Mouse (Mus musculus): ENCODE results near the gene Stk38l. TPM values are rescaled to one million over a fixed set of nuclear protein-coding genes. Genes with fewer than 3 reads are reported as not detected.
A peak's percentile ranks its signal among the peaks of the same experiment; 100 is the strongest.
"Not testable (repeated sequence)": the region's sequence is repeated elsewhere in the genome, so short reads cannot be mapped to it uniquely, and the experiment has no call there.

Stk38l gene
- polyA plus RNA-seq, 2 experiments from 2014 or later = 18.7 to 19.9 TPM

DNA sequence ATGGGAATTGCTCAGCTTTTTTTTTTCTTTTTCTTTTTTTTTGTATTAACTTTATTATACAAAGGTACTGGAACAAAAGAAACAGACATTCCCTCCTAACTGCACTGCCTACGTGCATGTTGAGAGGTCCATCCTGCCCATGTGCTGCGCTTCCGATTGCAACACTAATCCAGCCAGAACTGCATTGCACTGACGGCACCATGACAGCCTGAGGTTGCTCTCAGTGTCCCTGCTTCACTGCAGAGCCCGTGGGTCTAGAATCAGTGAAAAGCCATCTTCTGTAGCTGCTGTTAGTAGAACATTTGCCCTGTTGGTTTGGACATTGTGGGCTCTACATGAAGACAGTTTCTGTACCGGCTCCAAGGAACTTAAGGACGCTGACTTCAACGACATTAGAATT lies 51.1 kb downstream of the Stk38l start:
- ATAC-seq = not testable (repeated sequence)

DNA sequence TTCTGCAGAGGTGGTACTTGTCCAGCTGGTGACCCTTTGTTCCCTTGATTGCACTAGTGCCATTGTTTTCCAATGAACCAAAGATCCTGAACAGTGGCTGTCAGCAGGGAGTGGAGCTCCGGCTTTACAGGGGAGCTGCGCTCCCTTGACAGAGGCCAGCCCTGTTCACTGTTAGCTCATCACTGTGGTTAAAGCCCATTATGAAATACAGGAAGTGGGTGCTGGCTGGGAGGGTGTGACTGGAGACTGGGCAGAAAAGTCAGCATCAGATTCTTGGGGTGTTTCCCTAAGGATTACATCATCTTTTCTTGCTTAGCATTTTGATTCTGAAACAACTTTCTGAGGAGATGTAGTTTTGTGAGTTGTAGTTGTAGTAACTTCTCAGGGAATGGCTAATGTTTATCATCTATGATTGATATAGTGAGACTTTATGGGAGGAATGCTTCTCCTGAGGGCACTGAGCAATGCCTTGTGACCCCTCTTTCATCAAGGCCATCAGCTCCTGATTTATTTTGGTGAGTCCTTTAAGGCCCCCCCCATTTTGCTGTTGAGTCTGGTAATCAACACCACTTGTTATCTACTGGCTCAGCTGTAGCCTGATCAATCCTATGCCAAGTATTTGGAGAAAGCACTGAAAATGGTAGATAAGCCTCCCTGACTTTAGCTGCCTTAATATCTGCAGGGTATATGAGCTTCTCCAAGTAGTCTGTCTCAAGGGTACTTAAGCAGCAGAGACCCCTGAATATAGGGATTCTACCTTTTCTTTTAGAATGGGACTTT lies 52.0 kb downstream of the Stk38l start:
- peak; percentile 89 for ATAC-seq

DNA sequence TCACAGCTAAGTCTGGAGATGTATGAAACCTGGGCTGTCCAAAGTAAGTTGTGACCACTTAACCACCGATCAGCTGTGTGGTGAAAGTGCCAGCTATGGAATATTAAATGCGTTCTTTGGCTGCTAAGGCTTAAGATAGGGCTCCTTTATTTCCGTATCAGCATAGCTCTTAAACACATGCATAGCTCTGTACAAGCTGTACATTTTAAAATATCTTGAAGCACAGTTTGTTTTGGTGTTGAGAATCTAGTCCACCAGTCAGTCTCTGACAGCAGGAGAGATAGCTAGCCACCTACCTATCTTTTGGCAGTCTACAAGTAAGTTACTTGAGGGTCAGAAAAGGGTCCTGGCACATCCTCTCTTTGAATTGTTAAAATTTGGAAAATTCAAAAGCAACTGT lies 53.3 kb downstream of the Stk38l start:
- no peak for ATAC-seq

DNA sequence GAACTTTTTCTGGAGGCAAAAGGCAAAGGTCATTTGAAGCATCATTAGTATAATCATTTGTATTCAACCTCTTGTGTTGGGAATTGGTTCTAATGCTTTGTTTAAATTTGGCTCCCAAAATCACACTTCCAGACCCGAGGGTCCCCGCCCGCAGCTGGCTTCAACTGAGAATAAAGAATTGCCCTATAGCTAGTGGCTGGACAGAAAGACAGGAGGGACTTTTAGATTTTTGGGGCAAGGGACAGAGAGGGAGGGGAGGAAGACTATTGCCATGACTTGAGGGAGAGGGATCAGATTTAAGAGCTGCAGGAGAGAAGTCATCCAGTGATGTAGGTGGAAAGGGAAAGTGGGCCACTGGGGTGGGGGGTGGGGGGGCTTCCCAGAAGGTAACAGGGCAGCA lies 56.8 kb downstream of the Stk38l start:
- ATAC-seq = no peak

DNA sequence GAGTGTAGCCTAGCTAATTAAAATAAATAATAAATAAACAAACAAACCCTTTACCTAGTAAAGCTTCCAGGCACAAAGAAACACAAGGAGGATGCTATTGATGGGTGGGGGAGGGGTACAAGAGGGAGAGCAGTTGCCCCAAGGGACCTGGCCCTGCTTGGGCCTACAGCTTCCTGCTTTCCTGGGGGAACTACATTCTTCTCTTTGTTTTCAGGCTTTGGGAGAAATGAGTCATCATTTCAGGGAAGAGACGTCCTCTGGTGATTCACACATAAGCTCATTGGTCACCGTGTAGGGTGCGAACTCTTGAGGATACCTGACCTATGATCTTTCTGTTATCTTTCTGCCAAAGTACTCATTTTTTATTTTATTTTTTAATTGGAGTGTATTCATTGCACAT lies 68.7 kb downstream of the Stk38l start:
- no peak for ATAC-seq

DNA sequence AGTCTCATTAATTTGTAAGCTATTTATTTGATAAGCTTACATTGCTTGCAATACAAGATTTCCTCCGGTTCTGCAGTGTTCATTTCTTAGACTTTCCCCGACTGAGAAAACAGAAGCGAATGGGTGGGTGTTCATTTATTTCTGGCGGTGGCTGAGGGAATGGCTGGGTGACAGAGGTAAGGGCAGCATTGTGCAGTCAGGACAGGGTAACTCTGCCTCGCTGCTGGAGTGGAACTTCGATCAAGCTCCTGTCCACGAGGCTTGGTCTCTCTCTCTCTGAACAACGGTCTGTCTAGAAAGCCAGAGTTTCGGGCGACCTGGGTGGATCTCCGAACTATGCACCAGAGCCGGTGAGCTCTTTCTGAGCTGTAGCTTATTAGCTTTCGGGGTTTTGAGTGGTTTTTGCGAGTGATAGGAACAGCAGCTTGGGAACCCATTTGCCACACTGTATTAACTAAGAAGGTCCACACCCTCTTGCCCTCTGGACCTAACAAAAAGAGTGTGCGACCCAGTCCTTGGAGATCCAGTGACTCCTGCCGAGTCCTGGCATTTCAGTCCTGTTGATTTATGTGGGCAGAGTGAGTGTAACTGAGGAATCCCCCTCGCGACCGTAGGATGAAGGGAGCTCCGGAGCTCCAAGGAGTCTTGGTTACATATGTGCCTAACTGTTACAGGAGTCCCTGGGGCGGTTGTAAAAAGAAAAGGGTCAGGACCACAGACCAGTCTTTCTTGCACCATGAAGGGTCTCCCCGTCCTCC lies 70.5 kb downstream of the Stk38l start:
- no peak for ATAC-seq

DNA sequence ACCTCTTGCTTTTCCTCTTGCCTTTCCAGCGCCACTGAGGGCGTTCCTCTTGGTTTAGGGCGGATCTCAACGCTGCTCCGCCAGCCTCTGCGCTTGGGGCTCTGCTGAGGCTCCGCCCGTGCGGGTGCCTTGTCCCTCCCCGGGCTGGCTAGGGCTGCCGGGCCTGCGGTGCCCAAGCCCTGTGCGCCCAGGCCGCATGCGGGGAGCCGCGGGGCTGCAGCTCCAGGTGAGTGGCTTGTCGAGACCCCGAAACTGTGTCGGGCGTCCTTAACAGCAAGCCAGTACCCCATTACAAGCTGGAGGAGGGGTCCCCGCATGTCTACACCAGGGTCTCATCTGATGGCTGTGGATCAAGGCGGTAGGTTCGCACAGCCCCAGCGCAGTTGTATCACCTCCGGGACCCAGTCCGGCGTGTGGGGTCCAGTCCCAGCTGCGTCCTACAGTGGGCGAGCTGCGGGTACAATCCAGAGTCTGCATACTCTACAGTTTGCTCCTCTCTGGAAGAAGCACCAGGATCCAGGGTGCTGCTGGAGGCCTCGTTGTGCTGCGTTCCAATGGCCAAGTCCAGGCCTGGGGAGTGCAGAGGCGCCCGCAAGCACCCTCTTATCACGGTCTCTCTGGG lies 71.2 kb downstream of the Stk38l start, which contains the start of gene Arntl2:
Gene Arntl2, plus strand, starts transcription at position 132 of the 622 bp plus-strand sequence.
- ATAC-seq = no peak

DNA sequence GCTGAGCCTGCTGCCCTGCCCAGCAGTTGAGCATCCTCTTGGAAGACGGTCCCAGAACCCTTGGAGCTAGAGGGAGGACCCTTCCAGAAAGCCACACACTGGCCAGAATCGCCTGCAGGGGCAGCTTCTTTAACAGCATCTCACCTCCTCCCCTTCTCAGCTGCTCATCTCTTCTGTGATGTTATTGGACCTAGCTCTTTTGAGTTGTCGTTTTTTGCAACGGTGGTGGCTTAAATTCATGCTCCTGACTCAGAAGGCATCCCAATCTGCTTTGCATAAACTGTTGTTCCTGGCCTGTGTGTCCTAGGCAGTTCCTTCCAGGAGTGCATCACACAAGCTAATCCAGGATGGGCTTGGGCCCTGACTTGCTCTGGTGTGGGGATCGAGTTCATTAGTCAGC lies 72.7 kb downstream of the Stk38l start:
- ATAC-seq = no peak

DNA sequence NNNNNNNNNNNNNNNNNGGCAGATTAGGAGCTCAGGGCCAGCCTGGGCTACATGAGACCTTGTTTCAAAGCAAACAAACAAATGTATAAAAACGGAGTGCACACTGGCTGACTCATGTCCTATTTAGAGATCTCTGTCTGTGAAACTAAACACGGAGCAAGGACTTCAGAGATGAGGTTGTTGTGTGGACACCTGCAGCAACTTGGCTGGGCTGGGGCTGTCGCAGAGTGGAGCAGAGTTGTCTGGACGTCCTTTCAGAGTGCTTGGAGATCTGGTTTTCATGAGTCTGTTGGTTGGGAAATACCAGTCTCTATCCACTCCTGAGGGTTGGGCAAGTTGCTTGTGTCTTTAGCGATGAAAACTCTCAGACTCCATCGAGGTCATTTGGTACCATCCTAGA lies 85.2 kb downstream of the Stk38l start:
- ATAC-seq = no peak

DNA sequence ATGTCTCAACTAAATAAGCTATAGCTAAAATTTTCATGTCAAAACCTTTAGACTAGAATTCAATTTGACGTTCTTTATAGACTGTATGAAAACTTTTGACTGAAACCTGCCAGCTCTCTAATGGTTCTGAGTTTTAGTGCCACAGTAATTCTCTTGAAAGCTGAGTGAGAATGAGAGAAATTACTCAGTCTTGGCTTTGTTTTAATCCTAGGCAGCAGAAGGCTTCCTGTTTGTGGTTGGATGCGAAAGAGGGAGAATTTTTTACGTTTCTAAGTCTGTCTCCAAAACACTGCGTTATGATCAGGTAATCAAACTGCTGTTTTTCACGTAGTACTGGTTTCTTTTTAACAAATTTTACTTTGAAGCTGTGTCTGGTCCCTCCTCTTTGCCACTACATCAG lies 88.2 kb downstream of the Stk38l start:
- no peak for ATAC-seq

DNA sequence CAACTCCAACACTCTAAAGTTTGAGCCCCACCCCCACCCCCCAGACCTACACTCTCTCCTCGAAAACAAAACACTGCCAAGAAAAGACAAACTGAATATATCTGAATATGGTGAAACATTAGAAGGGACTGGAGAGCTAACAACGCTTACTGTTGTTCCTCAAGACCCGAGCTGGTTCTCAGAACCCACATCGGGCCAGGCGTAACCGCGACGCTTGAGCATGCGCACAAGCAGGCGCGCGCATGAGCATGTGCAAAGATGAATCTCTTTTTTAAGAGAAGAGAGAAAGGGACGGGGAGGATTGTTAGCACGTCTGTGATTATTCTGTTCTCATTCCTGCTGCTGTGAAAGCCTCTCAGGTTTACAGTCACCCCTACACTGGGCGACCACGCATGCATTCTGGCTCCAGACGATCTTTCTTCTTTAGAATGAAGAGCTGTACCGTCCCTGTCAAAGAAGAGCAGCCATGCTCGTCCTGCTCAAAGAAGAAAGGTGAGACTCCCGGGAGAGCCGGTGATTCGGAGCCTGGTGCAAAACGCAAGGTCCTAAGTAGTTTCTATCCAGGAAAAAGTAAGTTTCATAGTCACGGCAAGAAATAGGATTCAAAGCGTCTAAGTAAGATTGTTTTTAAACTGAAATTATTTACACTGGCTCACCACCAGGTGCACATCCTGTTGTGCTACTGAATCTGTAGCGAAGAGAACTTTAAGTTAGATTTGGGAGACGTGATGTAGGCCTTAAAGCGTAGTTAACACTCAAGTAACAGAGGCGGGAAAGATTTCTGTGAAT lies 95.6 kb downstream of the Stk38l start:
- ATAC-seq = no peak

DNA sequence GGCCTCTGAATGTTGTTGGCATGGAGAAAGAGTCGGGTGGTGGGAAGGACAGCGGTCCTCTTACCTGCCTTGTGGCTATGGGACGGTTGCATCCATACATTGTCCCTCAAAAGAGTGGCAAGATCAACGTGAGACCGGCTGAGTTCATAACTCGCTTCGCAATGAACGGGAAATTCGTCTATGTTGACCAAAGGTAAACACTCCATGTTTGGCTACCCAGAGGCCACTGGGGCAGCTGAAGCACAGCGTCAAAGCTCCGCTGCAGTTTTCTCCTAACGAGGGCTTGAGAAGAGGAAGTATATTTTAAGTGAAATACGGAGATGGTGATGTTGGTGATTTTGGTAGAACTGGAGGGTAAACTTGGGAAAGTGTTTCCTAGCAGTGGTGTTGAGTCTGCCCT lies 97.2 kb downstream of the Stk38l start:
- ATAC-seq = no peak

DNA sequence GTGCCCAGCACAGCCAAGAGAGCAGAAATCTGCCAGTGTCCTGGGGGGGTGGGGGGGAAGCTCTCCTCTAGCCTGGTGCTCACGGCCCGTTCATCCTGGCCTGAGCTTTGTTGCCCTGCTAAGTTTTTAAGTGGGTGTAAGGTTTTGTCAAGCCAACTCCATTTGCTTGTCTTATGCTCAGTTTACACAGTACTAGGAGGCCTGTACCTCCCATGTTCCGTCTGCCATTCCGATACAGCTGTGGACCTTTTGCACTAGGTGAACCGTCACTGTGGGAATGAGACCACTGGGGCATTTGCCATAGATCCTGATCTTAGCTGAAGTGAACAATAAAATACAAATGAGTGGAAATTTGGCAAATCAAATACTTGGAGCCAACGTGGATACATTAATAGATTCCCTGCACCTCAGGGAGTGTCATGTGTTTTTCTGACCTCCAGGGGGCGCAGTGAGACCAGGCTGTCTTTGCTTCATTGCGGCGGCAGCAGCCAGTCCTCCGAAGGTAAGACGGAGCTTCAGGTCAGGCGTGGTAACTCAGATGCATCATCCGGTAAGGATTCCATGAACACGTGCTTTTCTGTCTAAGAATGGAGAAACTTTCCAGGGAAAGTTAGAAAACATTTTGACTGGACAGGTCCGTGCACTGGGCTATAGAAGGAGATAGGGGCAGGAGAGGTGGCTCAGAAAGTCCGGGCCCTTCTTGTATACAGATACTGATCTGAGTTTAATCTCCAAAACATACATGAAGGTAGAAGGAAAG lies 100.1 kb downstream of the Stk38l start:
- peak; percentile 41 for ATAC-seq

DNA sequence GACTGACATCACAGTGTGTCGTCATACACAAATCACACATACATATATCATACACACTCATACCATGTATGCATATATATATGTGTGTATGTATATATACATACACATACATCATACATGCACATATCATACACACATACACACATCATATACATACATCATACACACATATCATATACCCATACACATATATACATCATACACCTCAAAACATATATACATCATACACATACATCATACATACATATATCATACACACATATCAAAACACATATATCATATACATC lies 100.6 kb downstream of the Stk38l start:
- no peak for ATAC-seq

Other genes starting within 250 kb of the Stk38l start
- 10 to 100 TPM; 69.7 to 84.1 TPM for gene Itpr2, start 222.8 kb upstream of the Stk38l start, polyA plus RNA-seq (2017; shearing (Covaris generic))
- gene Fgfr1op2, start 147.8 kb upstream of the Stk38l start, polyA plus RNA-seq (2017; shearing (Covaris generic)) = 100 to 1,000 TPM; 107 to 113 TPM
- 10 to 100 TPM; 53.1 to 58.5 TPM for gene Ints13, start 147.2 kb upstream of the Stk38l start, polyA plus RNA-seq (2017; shearing (Covaris generic))
- gene Med21, start 82.4 kb upstream of the Stk38l start, polyA plus RNA-seq (2017; shearing (Covaris generic)) = 10 to 100 TPM; 54.1 to 67.2 TPM
- gene Tm7sf3, start 82.2 kb upstream of the Stk38l start, polyA plus RNA-seq (2017; shearing (Covaris generic)) = 1 to 10 TPM; 3.8 to 4.2 TPM
- 1 to 10 TPM; 1.3 to 1.7 TPM for gene Arntl2, start 71.1 kb downstream of the Stk38l start, polyA plus RNA-seq (2017; shearing (Covaris generic))
- not detected for gene Smco2, start 125.1 kb downstream of the Stk38l start, polyA plus RNA-seq (2017; shearing (Covaris generic))
- 10 to 100 TPM in 1 of 2 experiments, 1 to 10 TPM in 1; 5.8 to 10.1 TPM for gene Ppfibp1, start 163.5 kb downstream of the Stk38l start, polyA plus RNA-seq (2017; shearing (Covaris generic))
- gene 1700034J05Rik, start 229.4 kb downstream of the Stk38l start, polyA plus RNA-seq (2017; shearing (Covaris generic)) = not detected